Mouse (Mus musculus): ENCODE measurements around the gene Pnpla1. TPM values are rescaled to one million over a fixed set of nuclear protein-coding genes. Genes with fewer than 3 reads are reported as not detected.
"Not testable (repeated sequence)": the region's sequence is repeated elsewhere in the genome, so short reads cannot be mapped to it uniquely, and the experiment has no call there.

Pnpla1 gene
- 0.08 TPM in 1 of 2 replicates, not detected in the other for polyA plus RNA-seq (2015; fragmentation: Nextera tagmentation; extraction: Ambion mirVana)

DNA sequence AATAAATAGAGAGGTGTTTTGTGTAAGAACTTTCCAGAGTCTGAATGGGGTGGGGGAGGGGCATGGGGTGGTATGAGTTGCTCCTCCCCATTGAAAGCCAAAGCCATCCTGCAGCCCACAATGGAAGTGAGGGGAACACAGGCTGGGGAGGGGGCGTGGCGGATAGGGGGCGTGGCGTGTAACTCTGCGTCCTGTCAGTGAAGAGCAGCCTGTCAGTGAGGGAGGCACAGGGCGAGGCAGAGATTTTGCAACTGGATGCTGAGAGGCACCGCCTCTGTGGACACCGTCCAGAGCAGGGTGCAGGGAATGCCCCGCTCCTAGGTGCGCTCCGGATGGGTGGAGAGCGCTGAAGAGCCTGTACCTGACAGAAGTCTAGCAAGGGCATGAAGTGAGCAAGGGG lies at the start of gene Pnpla1:
Gene Pnpla1, plus strand, starts transcription at position 207 of the 400 bp plus-strand sequence.
- Histone ChIP-seq H3K4me3 (no peak within 1 kb of the TSS), H3K4me1 (replicated peaks) (no peaks in the 10 kb centered on the region), H3K36me3 (no peaks in the 10 kb centered on the region), H3K27me3 (no peaks in the 10 kb centered on the region), H3K4me2 (no peak within 1 kb of the TSS), H3K27ac (no peak within 1 kb of the TSS), H3K9ac (no peak within 1 kb of the TSS), H3K9me3 (peaks cover 8% of the 10 kb centered on the region)
- no peak for ATAC-seq (ENCODE audit: low FRiP score)
- WGBS, result 36% methylated on average over 12 of the region's 12 CpGs

- Histone ChIP-seq H3K9ac (no peak overlapping the region), H3K4me2 (no peak overlapping the region), H3K9me3 (no peaks in the 10 kb centered on the region), H3K4me1 (replicated peaks) (no peaks in the 10 kb centered on the region), H3K27ac (no peak overlapping the region), H3K36me3 (peaks cover 82% of the 10 kb centered on the region), H3K4me3 (no peak overlapping the region), H3K27me3 (no peaks in the 10 kb centered on the region)
- ATAC-seq (ENCODE audit: low FRiP score), result no peak
- 98% methylated on average over 8 of the region's 8 CpGs for WGBS
Measured at GRCm38 (mm10) chr17:28808714-28809113, 49.5 kb upstream of the Pnpla1 start.

- H3K9me3 ChIP-seq, result no peaks in the 10 kb centered on the region
- H3K36me3 ChIP-seq, result peaks cover 88% of the 10 kb centered on the region
- ATAC-seq (ENCODE audit: low FRiP score), result no peak
- H3K27ac ChIP-seq, result no peak overlapping the region
- 93% methylated on average over 10 of the region's 10 CpGs for WGBS
- no peak overlapping the region for H3K9ac ChIP-seq
- no peaks in the 10 kb centered on the region for H3K27me3 ChIP-seq
- H3K4me1 ChIP-seq (replicated peaks), result no peaks in the 10 kb centered on the region
- H3K4me3 ChIP-seq, result no peak overlapping the region
- no peak overlapping the region for H3K4me2 ChIP-seq
Measured at GRCm38 (mm10) chr17:28809175-28809831, 48.9 kb upstream of the Pnpla1 start.

DNA sequence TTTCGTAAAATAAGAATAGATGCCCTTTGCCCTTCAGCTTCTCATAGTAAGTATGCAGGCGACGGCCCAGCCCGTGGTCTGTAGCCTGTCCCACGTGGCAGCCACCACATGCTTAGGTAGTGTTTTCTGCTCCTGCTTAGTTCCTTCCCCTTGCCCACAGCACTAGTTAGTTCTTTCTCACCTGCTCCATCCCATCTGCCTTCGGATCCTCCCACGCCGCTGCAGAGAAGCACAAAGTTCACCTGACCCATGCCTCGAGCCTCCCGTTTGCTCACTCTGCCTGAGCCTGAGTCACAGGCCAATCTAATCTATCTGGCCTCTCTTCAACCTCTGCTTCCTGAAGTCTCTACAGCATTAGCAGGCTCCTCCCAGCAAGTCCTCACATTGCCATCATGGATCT lies 45.9 kb upstream of the Pnpla1 start:
- WGBS, result 96% methylated on average over 10 of the region's 10 CpGs

GRCm38 (mm10) chr17:28814529-28815097 lies 43.6 kb upstream of the Pnpla1 start:
- no peaks in the 10 kb centered on the region for H3K27me3 ChIP-seq
- no peaks in the 10 kb centered on the region for H3K4me1 ChIP-seq (replicated peaks)
- no peak overlapping the region for H3K27ac ChIP-seq
- no peak for ATAC-seq (ENCODE audit: low FRiP score)
- no peaks in the 10 kb centered on the region for H3K9me3 ChIP-seq
- no peak overlapping the region for H3K4me3 ChIP-seq
- H3K9ac ChIP-seq, result no peak overlapping the region
- peaks cover 95% of the 10 kb centered on the region for H3K36me3 ChIP-seq
- 91% methylated on average over 18 of the region's 18 CpGs for WGBS
- no peak overlapping the region for H3K4me2 ChIP-seq

More for the DNA sequence above, 45.9 kb upstream of the Pnpla1 start:
- no peaks in the 10 kb centered on the region for H3K27me3 ChIP-seq
- no peaks in the 10 kb centered on the region for H3K4me1 ChIP-seq (replicated peaks)
- no peaks in the 10 kb centered on the region for H3K9me3 ChIP-seq
- no peak overlapping the region for H3K27ac ChIP-seq
- no peak overlapping the region for H3K4me3 ChIP-seq
- no peak overlapping the region for H3K4me2 ChIP-seq
- peaks cover 94% of the 10 kb centered on the region for H3K36me3 ChIP-seq
- ATAC-seq (ENCODE audit: low FRiP score), result no peak
- H3K9ac ChIP-seq, result no peak overlapping the region

DNA sequence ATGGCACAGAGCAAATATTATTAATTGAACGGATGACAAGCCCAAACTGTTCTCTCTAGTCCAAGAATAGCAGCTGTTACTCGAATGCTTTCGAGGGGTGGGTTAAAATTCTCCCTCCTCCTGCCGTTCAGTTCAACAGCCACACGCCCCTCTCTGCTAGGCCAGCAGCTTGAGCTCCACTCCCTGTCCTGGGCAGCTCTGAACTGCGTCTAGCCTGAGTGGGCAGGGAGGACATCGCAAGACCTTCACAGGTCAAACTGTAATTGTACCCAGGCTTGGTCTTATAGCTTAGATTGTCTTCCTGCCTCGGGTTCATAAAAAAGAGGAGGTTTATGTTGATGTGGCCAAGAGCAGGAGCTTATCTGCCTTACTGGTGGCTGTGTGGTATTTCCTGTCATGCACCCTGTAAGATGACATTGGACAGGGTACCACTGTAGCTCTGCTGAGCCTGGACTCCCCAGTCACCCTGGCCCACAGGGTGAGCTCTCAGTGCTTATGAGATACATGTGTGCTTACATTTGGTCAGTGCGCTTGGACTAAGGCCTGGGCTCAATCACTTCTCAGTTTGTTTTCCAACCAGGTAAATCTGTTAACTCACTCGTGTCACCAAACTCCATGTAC lies 42.7 kb upstream of the Pnpla1 start:
- Histone ChIP-seq H3K4me2 (no peak overlapping the region), H3K4me3 (no peak overlapping the region), H3K36me3 (peaks cover 93% of the 10 kb centered on the region), H3K9ac (no peak overlapping the region), H3K4me1 (replicated peaks) (no peaks in the 10 kb centered on the region), H3K9me3 (no peaks in the 10 kb centered on the region), H3K27ac (no peak overlapping the region), H3K27me3 (no peaks in the 10 kb centered on the region)
- WGBS, result 91% methylated on average over 10 of the region's 10 CpGs
- ATAC-seq (ENCODE audit: low FRiP score), result no peak

DNA sequence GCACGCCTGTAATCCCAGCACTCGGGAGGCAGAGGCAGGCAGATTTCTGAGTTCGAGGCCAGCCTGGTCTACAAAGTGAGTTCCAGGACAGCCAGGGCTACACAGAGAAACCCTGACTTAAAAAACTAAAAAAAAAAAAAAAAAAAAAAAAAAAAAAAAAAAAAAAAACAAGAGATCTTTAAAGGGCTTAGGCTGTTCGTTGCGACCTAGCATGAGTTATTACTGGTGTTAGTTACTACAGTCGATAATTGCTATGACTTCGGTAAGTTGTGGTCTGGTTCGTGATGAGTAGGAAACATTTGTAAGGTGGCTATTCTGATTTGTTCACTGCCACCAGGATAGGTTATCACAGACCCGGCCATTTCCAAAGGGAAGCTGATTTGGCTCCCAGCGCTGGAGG lies 41.9 kb upstream of the Pnpla1 start:
- H3K27ac ChIP-seq; ATAC-seq (ENCODE audit: low FRiP score); H3K4me1 ChIP-seq (replicated peaks); H3K27me3 ChIP-seq; H3K4me3 ChIP-seq; H3K9me3 ChIP-seq; H3K4me2 ChIP-seq; H3K9ac ChIP-seq: not testable (repeated sequence)
- H3K36me3 ChIP-seq, result peaks cover 93% of the 10 kb centered on the region
- WGBS, result 92% methylated on average over 10 of the region's 10 CpGs

DNA sequence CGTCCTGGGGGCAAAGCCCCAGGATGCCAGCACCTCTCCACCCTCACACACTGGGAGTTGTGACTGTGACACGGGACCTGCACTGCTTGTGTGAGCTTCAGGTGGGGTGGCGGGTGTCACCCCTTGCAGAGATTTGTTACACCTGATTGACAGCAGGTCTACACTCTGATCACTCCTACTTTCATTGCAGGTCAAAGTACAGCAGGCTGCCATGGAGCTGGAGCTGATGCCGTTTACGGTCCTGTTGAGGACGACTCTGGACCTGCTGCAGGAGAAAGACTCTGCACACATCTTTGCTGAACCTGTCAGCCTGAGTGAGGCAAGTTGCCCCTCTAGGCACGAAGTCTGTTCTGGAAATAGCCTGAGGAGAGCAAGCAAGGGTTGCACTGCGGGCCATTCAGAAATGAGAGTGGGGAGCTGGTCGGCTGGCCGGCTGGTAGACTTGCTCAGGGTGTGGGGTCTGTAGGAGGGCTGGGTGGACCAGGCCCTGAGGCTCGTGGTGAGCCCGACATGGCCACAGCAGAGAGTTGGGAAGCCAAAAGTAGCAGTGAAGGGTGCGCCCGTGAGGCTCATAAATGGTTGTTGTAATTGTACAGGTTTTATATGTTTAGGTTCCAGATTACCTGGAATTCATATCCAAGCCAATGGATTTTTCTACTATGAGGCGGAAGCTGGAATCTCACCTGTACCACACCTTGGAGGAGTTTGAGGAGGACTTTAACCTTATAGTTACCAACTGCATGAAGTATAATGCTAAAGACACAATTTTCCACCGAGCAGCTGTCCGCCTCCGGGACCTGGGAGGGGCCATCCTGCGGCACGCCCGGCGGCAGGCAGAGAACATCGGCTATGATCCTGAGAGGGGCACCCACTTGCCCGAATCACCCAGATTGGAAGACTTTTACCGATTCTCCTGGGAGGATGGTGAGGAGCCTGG lies 41.1 kb upstream of the Pnpla1 start:
- H3K36me3 ChIP-seq, result peaks cover 95% of the 10 kb centered on the region
- no peak for ATAC-seq (ENCODE audit: low FRiP score)
- H3K4me3 ChIP-seq, result no peak overlapping the region
- no peaks in the 10 kb centered on the region for H3K4me1 ChIP-seq (replicated peaks)
- no peaks in the 10 kb centered on the region for H3K27me3 ChIP-seq
- no peak overlapping the region for H3K27ac ChIP-seq
- H3K4me2 ChIP-seq, result no peak overlapping the region
- H3K9ac ChIP-seq, result no peak overlapping the region
- no peaks in the 10 kb centered on the region for H3K9me3 ChIP-seq
- WGBS, result 96% methylated on average over 25 of the region's 25 CpGs

DNA sequence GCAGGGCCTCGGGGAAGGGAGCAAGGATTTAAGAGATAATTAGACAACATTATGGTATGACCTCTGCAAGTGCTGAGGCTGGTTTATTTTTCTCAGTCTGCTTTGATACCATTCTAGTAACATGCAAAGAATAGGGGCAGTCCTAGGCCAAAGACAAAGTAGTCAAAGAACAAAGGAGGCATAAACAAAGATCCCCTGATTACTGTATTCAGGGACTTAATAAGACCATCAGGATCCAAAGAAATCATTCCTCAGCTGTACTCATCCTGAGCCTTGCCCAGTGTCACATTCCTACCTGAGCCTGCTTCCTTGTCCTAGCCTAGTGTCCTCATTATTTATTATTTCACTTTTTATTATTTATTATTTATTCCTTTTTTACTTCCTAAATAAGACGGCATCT lies 38.0 kb upstream of the Pnpla1 start:
- H3K4me3 ChIP-seq, result no peak overlapping the region
- H3K4me1 ChIP-seq (replicated peaks), result no peaks in the 10 kb centered on the region
- H3K36me3 ChIP-seq, result peaks cover 95% of the 10 kb centered on the region
- H3K9me3 ChIP-seq, result no peaks in the 10 kb centered on the region
- ATAC-seq (ENCODE audit: low FRiP score), result no peak
- no peak overlapping the region for H3K9ac ChIP-seq
- no peaks in the 10 kb centered on the region for H3K27me3 ChIP-seq
- H3K4me2 ChIP-seq, result no peak overlapping the region
- H3K27ac ChIP-seq, result no peak overlapping the region
- WGBS, result 92% methylated on average over 2 of the region's 2 CpGs

DNA sequence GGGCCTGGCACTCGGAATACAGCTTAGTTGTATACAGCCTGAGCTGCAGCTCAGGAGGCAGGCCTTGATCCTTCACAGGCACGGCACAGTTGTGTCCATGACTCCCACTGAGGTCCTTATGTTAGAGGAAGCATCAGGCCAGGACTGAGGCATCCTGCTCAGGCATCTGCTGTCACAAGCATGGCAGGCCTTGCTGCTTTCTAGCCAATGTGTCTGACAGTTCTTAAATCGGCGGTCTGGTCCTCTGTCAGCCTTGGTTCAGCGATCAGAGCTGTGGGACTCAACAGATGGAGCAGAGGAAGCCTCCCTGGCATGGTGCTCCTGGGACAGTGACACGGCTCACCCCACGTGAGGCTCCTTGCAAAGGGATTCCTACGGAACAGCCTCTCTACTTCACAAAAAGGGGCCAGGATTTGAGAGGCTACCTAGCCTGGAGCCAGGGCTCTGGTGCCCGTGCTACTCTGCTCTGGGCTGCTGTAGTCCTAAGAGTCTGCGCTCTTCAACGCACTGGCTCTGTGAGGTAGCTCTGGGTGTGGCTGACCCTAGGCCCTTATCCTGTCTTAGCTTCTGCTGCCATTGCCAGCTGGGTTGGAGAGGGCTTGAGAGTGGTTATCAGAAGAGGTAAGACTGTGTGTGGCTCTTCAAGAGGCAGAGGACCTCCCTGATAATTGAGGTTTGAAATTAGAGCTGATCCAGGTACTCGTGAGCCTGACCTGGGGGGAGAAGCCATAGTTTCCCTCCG lies 35.0 kb upstream of the Pnpla1 start:
- H3K36me3 ChIP-seq, result peaks cover 96% of the 10 kb centered on the region
- H3K27ac ChIP-seq, result 0 out of 2 replicates have a peak overlapping the region, but pooled peaks have one; percentile 23
- no peaks in the 10 kb centered on the region for H3K4me1 ChIP-seq (replicated peaks)
- H3K4me2 ChIP-seq, result no peak overlapping the region
- no peaks in the 10 kb centered on the region for H3K27me3 ChIP-seq
- no peaks in the 10 kb centered on the region for H3K9me3 ChIP-seq
- no peak overlapping the region for H3K4me3 ChIP-seq
- whole genome bisulfite sequencing, result 93% methylated on average over 13 of the region's 13 CpGs
- ATAC-seq (ENCODE audit: low FRiP score), result no peak
- no peak overlapping the region for H3K9ac ChIP-seq

DNA sequence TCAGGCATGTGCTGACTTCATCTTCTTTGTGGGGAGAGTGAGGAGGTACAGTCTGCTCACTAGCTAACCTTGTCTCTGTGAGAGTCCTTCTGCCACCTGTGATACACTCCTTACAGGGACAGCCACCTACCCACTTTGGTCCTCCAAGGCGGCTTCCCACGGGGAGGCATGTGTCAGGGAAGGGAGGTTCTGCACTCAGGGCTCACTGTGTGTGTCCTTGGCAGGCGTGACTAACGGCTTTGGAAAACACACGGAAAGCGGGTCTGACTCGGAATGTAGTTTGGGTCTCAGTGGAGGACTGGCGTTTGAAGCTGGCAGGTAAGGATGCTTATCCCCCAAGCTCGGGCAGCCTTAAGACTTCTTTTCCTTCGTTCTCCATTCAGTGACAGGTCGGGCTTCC lies 34.5 kb upstream of the Pnpla1 start:
- Histone ChIP-seq H3K4me1 (replicated peaks) (no peaks in the 10 kb centered on the region), H3K9me3 (no peaks in the 10 kb centered on the region), H3K27ac (no peak overlapping the region), H3K4me2 (no peak overlapping the region), H3K4me3 (no peak overlapping the region), H3K27me3 (no peaks in the 10 kb centered on the region), H3K36me3 (peaks cover 96% of the 10 kb centered on the region), H3K9ac (no peak overlapping the region)
- no peak for ATAC-seq (ENCODE audit: low FRiP score)
- 81% methylated on average over 11 of the region's 11 CpGs for WGBS
